Mouse (Mus musculus): ENCODE measurements at regions not wholly inside any gene's neighbourhood (a gene's known extent, or its start where the extent isn't known, plus 50 kb on each side); places are given as distances from the start of the nearest gene placed in this dataset.

GRCm38 (mm10) chr15:63497207-63497606 lies 347.8 kb downstream of the Gsdmc2 start:
- TF ChIP-seq CTCF (IDR thresholded peaks at IDR 0.05; ENCODE audit: low read depth, low read length) (no peak), POLR2A (IDR thresholded peaks at IDR 0.05; ENCODE audit: extremely low read depth, insufficient read depth, low read length) (no peak)
